Mouse (Mus musculus) c-Kit-positive CD71-negative TER-119-negative erythroid progenitor cells, embryonic 14.5 days (primary cell): ENCODE data around the gene Brd1.
"Not testable (repeated sequence)": the region's sequence is repeated elsewhere in the genome, so short reads cannot be mapped to it uniquely, and the experiment has no call there.

Experiments used
- DNase-seq: peaks from one replicate; pipeline ENCODE4 v3.0.0-alpha.2; 2013; ENCODE audit warnings: low read depth

Gene Brd1

GRCm38 (mm10) chr15:88733834-88734571, at the start of gene Brd1:
Gene Brd1, minus strand, starts transcription at chr15:88734233.
- DNase-seq, result no peak

- not testable (repeated sequence) for DNase-seq
Observed at GRCm38 (mm10) chr15:88774630-88775029, 40.6 kb upstream of the Brd1 start.

- no peak for DNase-seq
Observed at GRCm38 (mm10) chr15:88768537-88768936, 34.5 kb upstream of the Brd1 start.

GRCm38 (mm10) chr15:88766139-88766538, 32.1 kb upstream of the Brd1 start:
- not testable (repeated sequence) for DNase-seq

- DNase-seq, result no peak
Observed at GRCm38 (mm10) chr15:88761551-88761950, 27.5 kb upstream of the Brd1 start.

GRCm38 (mm10) chr15:88758061-88758460, 24.0 kb upstream of the Brd1 start:
- DNase-seq, result no peak

GRCm38 (mm10) chr15:88755761-88756160, 21.7 kb upstream of the Brd1 start:
- no peak for DNase-seq

GRCm38 (mm10) chr15:88754896-88755295, 20.9 kb upstream of the Brd1 start:
- no peak for DNase-seq

- no peak for DNase-seq
Observed at GRCm38 (mm10) chr15:88752403-88752733, 18.3 kb upstream of the Brd1 start.

GRCm38 (mm10) chr15:88751564-88752402, 17.8 kb upstream of the Brd1 start, which contains the start of gene Zbed4:
Gene Zbed4, plus strand, starts transcription at chr15:88751660.
- no peak for DNase-seq

- peak; percentile 99 for DNase-seq
Observed at GRCm38 (mm10) chr15:88750677-88751563, 16.9 kb upstream of the Brd1 start.

- DNase-seq, result no peak
Observed at GRCm38 (mm10) chr15:88750032-88750431, 16.0 kb upstream of the Brd1 start.

- DNase-seq, result not testable (repeated sequence)
Observed at GRCm38 (mm10) chr15:88749617-88750016, 15.6 kb upstream of the Brd1 start.

GRCm38 (mm10) chr15:88745926-88746325, 11.9 kb upstream of the Brd1 start:
- no peak for DNase-seq

- DNase-seq, result no peak
Observed at GRCm38 (mm10) chr15:88745347-88745746, 11.3 kb upstream of the Brd1 start.

GRCm38 (mm10) chr15:88743371-88743770, 9.3 kb upstream of the Brd1 start:
- not testable (repeated sequence) for DNase-seq

GRCm38 (mm10) chr15:88741366-88741765, 7.3 kb upstream of the Brd1 start:
- no peak for DNase-seq

GRCm38 (mm10) chr15:88738466-88738865, 4.4 kb upstream of the Brd1 start:
- DNase-seq, result no peak

GRCm38 (mm10) chr15:88736166-88736565, 2.1 kb upstream of the Brd1 start:
- DNase-seq, result no peak

GRCm38 (mm10) chr15:88733041-88733751, 837 bp downstream of the Brd1 start:
- no peak for DNase-seq

- DNase-seq, result no peak
Observed at GRCm38 (mm10) chr15:88732405-88733020, 1.5 kb downstream of the Brd1 start.
